Mouse (Mus musculus) macrophage (primary cell): ENCODE measurements around the gene Xkr7. TPM values are rescaled to one million over a fixed set of nuclear protein-coding genes. Genes with fewer than 3 reads are reported as not detected.

Experiments used
- H3K27ac ChIP-seq: fragments of 350-480 bp; formaldehyde crosslinking; 2 replicates; pipeline ENCODE4 v1.9.0; 2021
- H3K36me3 ChIP-seq: fragments of 350-480 bp; formaldehyde crosslinking; 2 replicates; pipeline ENCODE4 v1.9.0; 2021; ENCODE audit errors: inconsistent target
- H3K4me3 ChIP-seq: fragments of 350-480 bp; formaldehyde crosslinking; 2 replicates; pipeline ENCODE4 v1.9.0; 2021; ENCODE audit errors: inconsistent target
- H3K79me2 ChIP-seq: fragments of 350-480 bp; formaldehyde crosslinking; 2 replicates; pipeline ENCODE4 v1.9.0; 2021; ENCODE audit errors: inconsistent target
- WGBS: methylation state at CpG from one replicate; pipeline ENCODE4 v1.1.7; 2026; ENCODE audit warnings: inconsistent platforms; ENCODE audit not compliant: missing documents; 5-methylcytosine and 5-hydroxymethylcytosine counted together
- polyA plus RNA-seq: library from polyadenylated mRNA; stranded (reverse); fragments of 250-400 nt; gene quantifications from 3 replicates; pipeline ENCODE4 v1.2.4, GENCODE M21; 2018; ENCODE audit warnings: inconsistent platforms

The Xkr7 gene
- polyA plus RNA-seq, 1 experiment from 2014 or later, result not detected

- Histone ChIP-seq H3K36me3 (no peaks in the 10 kb centered on the region), H3K27ac (no peak overlapping the region), H3K4me3 (no peak overlapping the region), H3K79me2 (no peaks in the 10 kb centered on the region)
- 80% methylated on average over 4 of the region's 4 CpGs for WGBS
Measured at GRCm38 (mm10) chr2:153049997-153050358, 18.3 kb downstream of the Xkr7 start.

- 87% methylated on average over 6 of the region's 6 CpGs for WGBS
- Histone ChIP-seq H3K36me3 (no peaks in the 10 kb centered on the region), H3K79me2 (no peaks in the 10 kb centered on the region), H3K27ac (no peak overlapping the region), H3K4me3 (no peak overlapping the region)
Measured at GRCm38 (mm10) chr2:153051095-153051494, 19.4 kb downstream of the Xkr7 start.

- Histone ChIP-seq H3K36me3 (no peaks in the 10 kb centered on the region), H3K79me2 (no peaks in the 10 kb centered on the region), H3K4me3 (no peak overlapping the region), H3K27ac (no peak overlapping the region)
- WGBS, result 26% methylated on average over 9 of the region's 9 CpGs
Measured at GRCm38 (mm10) chr2:153051537-153051936, 19.9 kb downstream of the Xkr7 start.

GRCm38 (mm10) chr2:153052700-153053351 is 21.2 kb downstream of the Xkr7 start:
- Histone ChIP-seq H3K27ac (no peak overlapping the region), H3K79me2 (no peaks in the 10 kb centered on the region)

GRCm38 (mm10) chr2:153053896-153054295 is 22.2 kb downstream of the Xkr7 start:
- WGBS, result 95% methylated on average over 8 of the region's 8 CpGs
- no peaks in the 10 kb centered on the region for H3K79me2 ChIP-seq
- no peak overlapping the region for H3K4me3 ChIP-seq
- no peaks in the 10 kb centered on the region for H3K36me3 ChIP-seq
- H3K27ac ChIP-seq, result no peak overlapping the region

More at GRCm38 (mm10) chr2:153052700-153053351, 21.2 kb downstream of the Xkr7 start:
- H3K36me3 ChIP-seq, result no peaks in the 10 kb centered on the region
- 14% methylated on average over 30 of the region's 30 CpGs for WGBS
- no peak overlapping the region for H3K4me3 ChIP-seq

GRCm38 (mm10) chr2:153055270-153055920 is 23.7 kb downstream of the Xkr7 start:
- Histone ChIP-seq H3K4me3 (no peak overlapping the region), H3K36me3 (no peaks in the 10 kb centered on the region), H3K27ac (no peak overlapping the region), H3K79me2 (no peaks in the 10 kb centered on the region)
- WGBS, result 73% methylated on average over 6 of the region's 6 CpGs

DNA sequence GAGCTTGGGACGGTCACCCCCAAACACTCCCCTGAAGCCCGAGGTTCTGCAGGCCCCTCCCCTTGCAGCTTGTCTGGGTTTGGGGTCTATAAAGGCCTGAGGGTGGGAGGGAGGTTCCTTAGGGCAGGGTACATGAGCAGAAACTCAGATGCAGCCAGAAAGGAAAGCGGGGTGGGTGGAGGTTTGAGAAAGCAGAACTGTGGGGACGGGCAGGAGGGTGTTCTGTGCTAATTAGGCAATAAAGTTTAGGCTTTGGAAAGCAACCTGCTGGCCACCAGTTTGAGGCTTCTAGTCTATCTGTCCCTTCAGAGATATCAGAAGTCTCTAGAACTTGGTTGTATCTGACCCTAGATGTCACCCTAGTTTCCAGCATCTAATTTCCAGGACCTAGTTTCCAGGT is 26.7 kb downstream of the Xkr7 start:
- Histone ChIP-seq H3K4me3 (no peak overlapping the region), H3K36me3 (no peaks in the 10 kb centered on the region), H3K27ac (no peak overlapping the region), H3K79me2 (no peaks in the 10 kb centered on the region)
- WGBS, result 38% methylated on average over 4 of the region's 4 CpGs

GRCm38 (mm10) chr2:153060216-153060615 is 28.6 kb downstream of the Xkr7 start:
- H3K27ac ChIP-seq, result no peak overlapping the region
- 87% methylated on average over 7 of the region's 7 CpGs for WGBS
- H3K36me3 ChIP-seq, result no peaks in the 10 kb centered on the region
- no peak overlapping the region for H3K4me3 ChIP-seq
- H3K79me2 ChIP-seq, result no peaks in the 10 kb centered on the region

DNA sequence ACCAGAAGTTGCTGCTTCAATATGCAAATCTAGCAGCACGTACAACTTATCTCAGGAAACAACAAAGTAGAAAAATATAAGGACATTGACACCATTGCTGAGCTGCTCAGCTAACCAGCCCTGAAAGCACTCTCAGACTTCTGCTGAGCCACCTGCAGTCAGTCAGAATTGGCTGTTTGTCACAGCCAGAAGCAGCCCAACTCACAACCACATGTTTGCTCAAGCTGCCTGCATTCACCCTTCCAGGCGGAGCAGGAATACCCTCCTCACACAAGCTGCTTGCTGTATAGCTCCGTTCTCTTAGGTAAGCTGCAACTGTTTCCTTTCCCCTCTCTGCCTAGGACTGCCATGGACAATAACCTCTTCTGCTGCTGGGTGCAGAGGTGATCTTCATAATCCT is 31.7 kb downstream of the Xkr7 start:
- Histone ChIP-seq H3K36me3 (no peaks in the 10 kb centered on the region), H3K79me2 (no peaks in the 10 kb centered on the region), H3K4me3 (no peak overlapping the region), H3K27ac (no peak overlapping the region)
- WGBS, result 81% methylated on average over 3 of the region's 3 CpGs

GRCm38 (mm10) chr2:153064190-153064970 is 32.7 kb downstream of the Xkr7 start:
- Histone ChIP-seq H3K4me3 (no peak overlapping the region), H3K27ac (no peak overlapping the region), H3K79me2 (no peaks in the 10 kb centered on the region), H3K36me3 (no peaks in the 10 kb centered on the region)
- WGBS, result 64% methylated on average over 9 of the region's 9 CpGs

DNA sequence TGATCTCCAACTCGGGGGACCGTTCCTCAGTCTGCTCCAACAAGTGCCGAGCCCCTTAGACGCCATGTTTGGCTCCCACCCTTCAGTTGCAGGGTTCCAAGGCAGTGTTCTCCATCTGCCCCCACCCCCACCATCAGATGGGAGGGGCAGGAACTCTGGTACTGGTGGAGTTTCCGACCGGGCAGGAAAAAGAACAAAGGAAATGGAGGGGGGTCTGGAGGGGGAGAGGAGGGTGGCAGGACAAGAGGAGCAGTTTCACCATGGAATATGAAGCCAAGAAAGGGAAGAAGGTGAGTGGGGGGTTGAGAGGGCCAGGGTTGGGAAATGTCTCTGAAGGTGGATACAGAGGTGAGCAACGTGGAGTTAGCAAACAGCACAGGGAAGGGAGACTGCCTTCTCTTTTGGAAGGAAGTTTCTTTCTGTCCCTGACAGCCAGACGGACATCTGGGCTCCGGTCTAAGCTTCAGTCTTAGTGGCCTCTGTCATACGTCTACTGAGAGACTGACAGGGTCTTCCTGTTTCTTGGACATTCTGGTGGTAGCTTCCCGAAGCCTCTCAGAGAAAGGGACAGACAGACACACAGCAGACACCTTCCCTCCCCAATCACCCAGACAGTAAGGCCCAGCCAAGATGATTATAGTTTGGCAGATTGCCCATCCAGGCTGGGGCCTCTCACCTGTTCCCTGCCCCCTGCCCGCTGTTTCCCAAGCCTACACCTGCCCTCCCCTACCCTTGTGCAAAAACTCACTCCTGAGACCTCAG is 34.3 kb downstream of the Xkr7 start, which contains the start of gene Ccm2l:
Ccm2l (plus strand) TSS at position 209 of the 762 bp plus-strand sequence.
- no peak within 1 kb of the TSS for H3K27ac ChIP-seq
- 36% methylated on average over 10 of the region's 12 CpGs for WGBS
- H3K79me2 ChIP-seq, result no peaks in the 10 kb centered on the region
- H3K36me3 ChIP-seq, result no peaks in the 10 kb centered on the region
- no peak within 1 kb of the TSS for H3K4me3 ChIP-seq

DNA sequence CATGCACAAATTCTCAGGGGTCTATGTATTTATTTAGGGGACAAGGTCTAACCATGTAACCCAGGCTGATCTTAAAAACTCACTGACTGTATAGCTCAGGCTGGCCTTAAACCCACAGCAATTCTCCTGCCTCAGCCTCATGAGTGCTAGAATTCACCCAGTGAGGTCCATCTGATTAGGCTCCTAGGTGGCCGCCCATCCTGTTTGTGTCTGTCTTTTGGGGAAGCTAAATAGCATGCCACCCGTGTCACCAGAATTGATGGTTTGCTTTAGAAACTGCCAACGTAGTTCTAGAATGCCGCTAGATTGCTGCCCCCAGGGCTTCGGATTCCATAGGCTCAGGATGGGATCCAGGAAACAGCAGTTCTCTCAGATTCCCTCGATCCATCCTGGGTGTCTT is 35.3 kb downstream of the Xkr7 start:
- Histone ChIP-seq H3K27ac (no peak overlapping the region), H3K79me2 (no peaks in the 10 kb centered on the region), H3K4me3 (no peak overlapping the region), H3K36me3 (no peaks in the 10 kb centered on the region)
- 80% methylated on average over 6 of the region's 6 CpGs for WGBS

- Histone ChIP-seq H3K79me2 (no peaks in the 10 kb centered on the region), H3K36me3 (no peaks in the 10 kb centered on the region), H3K4me3 (no peak overlapping the region), H3K27ac (no peak overlapping the region)
- 90% methylated on average over 23 of the region's 23 CpGs for WGBS
Measured at GRCm38 (mm10) chr2:153070762-153071490, 39.3 kb downstream of the Xkr7 start.
